Mouse (Mus musculus) megakaryocyte progenitor cell, adult 5-6 weeks (primary cell): ENCODE data around the gene Plscr1. TPM values are rescaled to one million over a fixed set of nuclear protein-coding genes. Genes with fewer than 3 reads are reported as not detected.

ENCODE experiments used
- ATAC-seq: replicated peaks from 2 replicates; pipeline ENCODE4 v1.8.0; 2016; ENCODE audit warnings: mild to moderate bottlenecking, moderate TSS enrichment, inconsistent platforms; ENCODE audit not compliant: poor library complexity
- total RNA-seq, 2 experiments: library from RNA; stranded (forward) in 1 of 2; stranded (reverse) in 1 of 2; fragments of 157-497, 149-512 nt in 1 of 2; fragments of 200-1000 nt in 1 of 2; gene quantifications; 2 replicates each; pipeline versions ENCODE4 v1.2.3 to v1.2.4; 2015 to 2017

Gene Plscr1
- total RNA-seq (2015) = 47.3 and 65.8 TPM in 2 replicates
- 28.2 and 37.0 TPM in 2 replicates for total RNA-seq (2017)

DNA sequence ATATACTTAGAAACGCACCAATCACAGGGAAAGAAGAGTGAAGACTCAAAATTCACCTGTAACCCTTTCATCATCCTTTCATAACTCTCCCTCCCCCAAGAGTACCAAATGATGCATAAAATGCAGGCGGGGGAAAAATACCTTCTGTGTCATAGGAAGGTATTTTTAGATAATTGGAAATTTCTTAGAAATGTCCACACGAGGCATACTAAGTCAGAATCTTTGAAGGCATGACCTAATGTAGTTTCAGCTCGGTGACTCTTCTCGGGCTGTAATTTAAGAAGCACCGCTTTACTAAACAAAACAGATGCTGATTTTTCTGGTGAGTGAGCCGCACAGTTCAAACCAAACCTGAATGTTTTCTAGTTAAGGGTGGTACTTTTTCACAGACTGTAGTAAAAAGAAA is at the start of gene Plscr1:
Gene Plscr1, plus strand, starts transcription at position 304 of the 406 bp plus-strand sequence.
- no peak; the same call in 1 of the 2 replicates for ATAC-seq

DNA sequence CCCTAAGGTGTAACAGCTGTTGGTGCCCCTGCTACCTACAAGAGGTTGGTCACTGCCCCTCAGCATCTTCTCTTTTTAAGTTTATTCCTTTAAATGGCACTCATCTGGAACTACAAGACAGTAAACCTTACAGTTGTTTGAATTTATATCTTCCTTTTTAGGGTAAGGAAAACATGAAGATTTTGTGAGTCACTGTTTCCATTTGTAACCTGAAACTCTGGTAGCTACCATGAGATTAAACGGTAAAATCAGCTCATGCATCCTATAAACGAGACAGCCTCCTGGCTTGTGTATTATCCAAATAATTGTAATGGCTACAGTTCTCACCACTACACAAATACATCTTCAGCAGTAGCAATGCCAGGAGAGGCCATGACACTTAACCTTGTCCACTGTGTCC is 45.2 kb upstream of the Plscr1 start:
- no peak for ATAC-seq

DNA sequence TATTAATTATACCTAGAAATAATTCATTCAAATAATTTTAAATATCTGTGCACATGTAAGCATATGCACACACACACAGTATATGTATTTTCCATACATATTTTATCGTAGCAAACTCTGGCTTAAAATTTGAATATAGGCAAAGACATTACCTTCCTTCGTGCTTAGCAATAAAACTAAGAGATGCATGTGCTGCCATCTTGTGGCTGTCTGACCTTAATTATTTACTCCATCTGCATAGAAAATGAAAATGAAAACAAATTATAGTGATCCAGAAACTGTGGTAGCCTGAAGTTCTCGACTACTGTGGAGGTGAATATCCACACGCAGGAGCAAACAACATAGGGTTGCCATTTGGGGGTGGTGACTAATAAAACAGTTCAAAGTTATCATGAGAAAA is 42.2 kb upstream of the Plscr1 start:
- ATAC-seq = peak; percentile 95

DNA sequence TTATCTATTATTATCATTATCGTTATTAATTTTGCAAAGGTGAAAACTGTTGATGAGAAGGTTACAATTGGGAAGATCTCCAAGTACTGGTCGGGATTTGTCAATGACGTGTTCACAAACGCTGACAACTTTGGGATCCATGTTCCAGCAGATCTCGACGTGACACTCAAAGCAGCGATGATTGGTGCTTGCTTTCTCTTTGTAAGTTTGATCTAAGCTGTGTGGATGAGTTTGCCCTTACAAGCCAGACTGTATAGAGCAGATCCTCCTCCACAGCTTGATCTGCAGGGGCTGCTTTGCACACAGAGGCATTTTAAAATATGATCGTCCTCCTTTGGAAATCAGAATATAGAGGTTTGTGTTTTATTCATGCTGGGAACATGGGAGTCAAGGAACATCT is 41.8 kb upstream of the Plscr1 start:
- no peak for ATAC-seq

DNA sequence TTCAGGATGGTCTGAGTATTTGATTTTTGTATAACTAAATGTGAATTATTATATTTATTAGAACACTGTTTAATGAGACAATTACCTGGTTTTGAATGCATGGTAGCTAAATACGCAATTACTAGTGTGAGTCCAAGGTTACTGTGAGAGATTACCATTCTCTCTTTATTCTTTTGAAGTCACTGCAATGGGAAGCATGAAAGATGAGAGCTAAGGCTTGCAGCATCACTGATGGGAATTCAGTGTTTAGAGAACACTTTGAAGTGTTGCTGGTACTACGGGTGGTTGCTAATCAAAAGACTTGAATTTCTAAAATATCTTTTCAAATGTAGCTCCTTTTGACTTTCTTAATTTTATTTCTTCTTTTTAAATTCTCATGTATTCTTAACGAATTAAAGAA is 39.7 kb upstream of the Plscr1 start:
- ATAC-seq = no peak

DNA sequence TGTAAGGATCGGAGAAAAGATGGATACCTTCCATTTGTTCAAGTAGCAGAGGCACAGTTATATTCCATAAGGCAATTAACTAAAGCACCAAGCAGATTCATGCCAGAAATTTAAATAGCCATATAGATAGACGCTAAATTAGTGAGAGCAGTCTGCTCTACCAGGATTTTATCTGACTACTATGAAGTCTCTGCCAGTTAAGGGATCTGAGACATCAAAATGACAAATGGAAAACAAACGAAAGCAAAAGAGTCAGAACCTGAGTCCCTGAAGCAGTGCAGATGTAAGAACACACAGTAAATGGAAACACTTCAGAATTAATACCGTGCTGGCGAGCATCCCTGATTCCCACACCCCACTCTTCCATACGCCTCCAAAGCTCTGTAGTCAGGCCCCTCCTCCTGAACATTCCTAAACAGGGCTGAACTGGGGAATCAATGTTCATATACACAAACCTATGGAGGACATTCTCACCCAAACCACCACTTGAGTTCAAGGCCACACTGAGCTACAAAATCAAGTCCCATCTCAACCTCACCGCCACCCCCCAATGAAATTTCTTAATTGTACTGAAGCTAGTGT is 39.1 kb upstream of the Plscr1 start:
- ATAC-seq = no peak

DNA sequence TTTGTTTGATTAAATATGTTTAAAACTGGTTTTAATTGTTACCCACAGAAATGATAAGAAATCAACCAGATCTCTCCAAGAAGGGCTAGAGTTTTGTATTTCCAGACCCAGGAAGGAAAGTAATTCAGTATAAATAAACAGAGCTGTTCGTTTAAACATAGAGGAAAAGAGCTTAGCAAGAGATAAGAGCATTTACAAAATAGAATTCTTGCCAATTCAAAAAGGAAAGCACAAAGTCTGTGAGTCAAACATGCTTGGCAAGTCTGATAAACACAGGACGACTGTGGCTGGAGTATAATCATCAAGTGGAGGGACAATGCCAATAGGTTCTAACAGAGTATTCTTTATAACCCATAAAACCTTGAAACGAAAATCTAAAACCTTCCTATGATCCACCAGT is 38.5 kb upstream of the Plscr1 start:
- ATAC-seq = peak; percentile 53

DNA sequence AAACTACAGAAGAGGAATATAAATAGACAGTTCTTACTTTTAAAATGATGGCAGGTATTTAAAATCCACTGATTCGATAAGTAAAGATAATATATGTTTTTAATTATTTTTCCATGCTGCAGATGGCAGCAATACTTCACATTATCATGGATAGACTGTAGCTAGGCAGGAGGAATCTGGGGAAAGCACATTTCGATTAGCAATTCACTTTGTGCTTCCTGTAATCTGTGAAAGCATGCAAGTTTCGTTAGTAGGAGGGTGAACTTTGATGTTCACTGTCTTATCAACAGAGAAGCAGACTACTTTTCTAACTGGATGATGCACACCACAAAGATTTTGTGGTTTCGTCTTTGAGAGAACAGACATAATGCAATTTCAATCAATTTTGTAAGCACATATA is 32.1 kb upstream of the Plscr1 start:
- peak; percentile 90 for ATAC-seq

DNA sequence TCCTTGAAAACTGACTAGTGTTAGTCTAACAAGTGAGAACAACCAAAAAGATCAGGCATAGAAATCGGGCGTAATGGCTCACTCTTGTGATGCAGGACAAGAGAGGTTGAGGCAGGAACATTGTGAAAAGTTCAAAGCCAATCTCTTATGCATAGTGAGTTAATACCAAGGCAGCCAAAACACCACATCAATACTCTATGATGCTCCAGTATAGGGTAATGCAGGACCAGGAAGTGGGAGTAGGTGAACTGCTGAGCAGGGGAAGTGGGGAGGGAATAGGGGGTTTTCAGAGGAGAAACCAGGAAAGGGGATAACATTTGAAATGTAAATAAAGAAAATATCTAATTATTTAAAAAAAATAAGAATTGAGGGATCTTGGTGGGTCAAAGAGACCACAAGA is 31.7 kb upstream of the Plscr1 start:
- peak; percentile 21 for ATAC-seq

DNA sequence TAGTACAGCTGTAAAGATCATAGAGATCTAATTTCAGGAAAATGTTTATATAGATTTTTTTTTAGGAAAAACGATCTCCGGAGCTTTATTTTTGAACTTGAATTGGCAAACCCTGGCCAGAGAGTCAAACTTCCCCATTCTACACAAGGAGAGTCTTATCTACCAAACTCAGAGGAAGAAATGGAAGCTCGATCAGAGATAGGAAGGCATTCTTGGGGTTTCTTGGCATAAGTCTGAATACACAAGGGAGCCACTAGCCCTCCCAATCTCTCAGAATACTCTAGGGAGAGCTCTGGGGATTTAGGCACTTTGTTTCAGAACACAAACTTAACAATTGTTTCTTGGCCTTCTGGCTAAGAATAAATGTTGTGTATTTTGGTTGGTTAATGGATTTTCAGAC is 29.4 kb upstream of the Plscr1 start:
- peak; percentile 32; the same call in 1 of the 2 replicates for ATAC-seq

DNA sequence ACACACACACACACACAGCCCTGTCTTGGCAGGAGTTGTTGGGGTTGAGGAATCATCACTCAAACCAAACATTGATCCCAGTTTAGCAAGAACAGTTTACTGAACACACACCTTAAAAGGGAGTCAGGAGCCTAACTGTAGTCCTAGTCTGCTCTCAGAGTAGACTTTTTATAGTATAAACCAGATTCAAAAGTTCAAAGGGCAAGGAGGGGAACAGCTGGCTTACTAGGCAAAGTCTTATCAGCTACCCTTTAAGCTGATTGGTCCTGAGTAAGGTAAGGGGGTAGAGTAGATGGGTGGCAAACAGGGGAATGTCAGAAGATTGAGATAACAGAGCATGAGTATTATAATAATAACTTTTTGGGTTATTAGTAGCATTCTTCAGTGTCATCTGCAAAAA is 28.1 kb upstream of the Plscr1 start:
- ATAC-seq = no peak

DNA sequence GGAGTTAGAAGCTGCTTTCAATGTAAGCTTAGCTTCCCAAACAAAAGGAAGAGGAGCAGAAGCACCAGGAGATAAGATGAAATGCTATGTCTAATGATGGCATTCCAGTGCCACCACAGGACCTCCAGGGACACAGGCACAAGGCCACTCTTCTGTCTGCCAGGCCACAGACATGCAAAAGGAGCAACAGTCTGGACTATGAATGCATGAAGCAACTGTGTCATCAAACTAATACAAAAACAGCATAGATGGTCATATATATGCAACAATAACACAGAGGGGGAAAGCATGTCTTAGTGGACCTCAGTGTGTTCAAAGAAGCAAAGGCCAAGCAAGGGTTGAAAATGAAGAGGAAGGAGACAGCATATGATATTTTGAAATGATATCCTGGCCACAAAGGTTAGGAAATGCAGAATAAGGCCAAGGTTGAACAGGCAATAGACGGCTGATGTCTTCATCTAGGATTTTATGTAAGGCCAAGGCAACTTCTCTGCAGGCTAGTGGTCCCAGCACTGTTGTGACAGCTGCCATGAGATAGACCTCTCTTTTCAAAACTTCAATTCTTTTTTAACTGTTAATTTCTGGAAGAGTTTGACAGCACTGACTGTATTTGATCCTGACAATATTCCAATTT is 24.8 kb upstream of the Plscr1 start:
- peak; percentile 53 for ATAC-seq

DNA sequence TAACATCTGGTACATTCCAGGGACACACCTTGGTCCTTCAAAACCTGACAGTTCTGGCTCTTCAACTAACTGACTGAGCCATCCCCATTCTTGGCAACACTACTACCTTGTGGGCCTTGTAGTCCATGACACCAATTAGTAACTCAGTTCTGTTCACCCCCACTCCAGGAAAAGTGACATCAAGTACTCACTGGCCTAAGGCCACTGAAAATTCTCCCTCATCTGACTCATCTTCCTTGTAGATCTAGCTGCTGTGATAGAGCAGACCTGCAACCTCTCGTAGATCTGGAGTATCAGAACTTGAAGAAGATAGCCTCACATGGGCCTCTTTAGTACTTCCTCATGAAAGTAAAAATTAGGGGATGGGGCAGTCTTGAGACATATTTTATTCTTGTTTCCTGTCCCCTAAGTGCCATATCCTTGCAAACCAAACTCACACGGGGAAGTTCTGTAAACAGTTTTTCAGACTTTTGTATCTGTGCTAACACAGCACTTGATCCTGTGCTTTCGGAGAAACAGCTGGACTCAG is 23.4 kb upstream of the Plscr1 start:
- ATAC-seq = peak; percentile 24

DNA sequence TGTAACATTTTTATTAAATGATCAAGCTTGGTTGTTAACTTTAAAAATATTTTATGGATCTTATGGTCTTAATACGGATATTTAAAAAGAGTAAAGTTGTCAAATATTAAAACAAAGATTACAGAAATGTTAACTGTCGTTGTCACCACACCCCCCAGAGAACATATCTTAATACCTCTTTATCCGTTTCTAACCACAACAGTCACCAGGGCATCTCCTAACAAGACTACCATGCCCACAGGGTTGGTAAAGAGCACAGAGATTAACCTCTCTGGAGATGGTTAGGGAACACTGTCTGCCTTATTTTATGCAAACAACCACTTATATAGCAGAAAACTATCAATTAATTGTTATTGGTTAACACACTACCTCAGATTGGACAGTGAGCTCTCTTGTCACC is 22.8 kb upstream of the Plscr1 start:
- peak; percentile 65 for ATAC-seq

DNA sequence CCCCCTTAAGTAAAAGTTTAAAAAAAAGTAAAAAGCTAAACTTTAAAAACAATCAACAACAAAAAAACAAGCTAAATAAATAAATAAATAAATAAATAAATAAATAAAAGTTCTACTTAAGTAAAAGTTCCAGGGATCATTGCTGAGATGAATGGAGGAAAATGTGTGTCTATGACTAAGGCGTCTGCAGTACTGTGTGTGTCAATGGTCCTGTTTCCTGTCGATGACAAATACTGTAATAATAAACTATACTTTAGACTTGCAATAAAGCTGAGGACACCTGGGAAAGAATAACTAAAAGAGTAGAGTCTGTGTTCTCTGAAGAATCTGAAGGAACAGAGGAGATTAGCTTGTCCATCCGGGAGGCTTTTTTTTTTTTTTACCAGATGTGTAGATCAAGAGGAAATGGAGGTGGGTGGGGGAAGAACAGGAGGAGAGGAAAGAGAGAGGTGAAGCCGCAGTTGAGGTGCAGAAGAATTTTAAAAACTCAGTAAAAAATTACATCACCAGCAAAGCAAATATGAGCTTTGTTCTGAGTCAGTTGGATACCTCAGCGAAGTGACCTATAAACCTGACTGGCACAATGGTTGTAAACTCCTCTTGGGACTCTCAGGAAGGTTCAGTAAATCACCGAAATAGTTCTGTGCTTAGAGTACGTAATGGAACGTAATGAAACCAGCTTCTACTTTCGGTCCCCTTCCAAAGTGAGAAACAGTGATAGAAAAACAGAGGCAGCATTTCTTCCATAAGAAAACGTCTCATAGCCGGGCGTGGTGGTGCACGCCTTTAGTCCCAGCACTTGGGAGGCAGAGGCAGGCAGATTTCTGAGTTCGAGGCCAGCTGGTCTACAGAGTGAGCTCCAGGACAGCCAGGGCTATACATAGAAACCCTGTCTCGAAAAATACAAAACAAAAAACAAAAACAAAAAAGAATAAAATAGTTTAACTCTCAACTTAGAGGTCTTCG is 20.4 kb upstream of the Plscr1 start:
- no peak for ATAC-seq

DNA sequence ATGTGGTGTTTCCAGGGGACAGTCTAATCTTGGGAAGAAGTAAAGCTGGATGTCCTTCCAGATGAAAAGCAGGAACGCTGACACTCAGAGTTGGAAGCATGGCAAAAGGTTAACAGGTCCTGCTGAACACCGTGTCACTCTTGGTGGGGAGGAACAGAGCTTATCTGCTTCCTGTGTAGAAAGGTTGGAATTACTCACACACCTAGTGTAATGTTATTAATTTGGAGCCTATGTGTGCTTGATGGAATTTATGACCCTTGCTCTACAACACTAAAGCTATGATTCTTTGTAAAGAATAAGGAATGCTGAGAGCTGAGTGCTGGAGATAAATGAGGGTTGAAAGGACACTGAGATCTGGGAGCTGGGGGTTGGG is 19.7 kb upstream of the Plscr1 start:
- ATAC-seq = no peak

DNA sequence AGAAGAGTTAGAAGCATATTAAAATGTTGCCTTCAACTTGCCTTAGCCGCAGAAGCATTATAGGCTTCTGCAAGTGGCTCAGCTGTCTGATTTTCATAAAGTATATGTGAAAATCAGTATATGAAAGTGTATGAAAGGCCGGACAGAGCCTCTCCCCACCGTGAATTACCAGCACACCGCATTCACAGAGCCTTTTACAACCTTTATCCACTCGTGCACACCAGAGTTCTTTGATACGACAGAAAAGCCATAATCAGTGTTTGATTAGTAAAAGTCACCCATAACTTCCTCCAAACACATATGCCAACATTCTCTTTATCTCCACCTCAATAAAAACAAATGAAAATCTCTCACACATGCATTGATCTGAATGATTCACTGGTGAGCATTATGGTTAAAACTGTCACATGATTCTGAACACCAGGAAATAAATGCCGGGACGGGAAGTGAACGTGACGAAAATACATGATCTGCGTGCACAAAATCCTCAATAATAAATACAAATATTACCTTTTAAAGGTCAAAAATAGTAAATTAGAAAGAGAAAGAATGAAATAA is 14.6 kb upstream of the Plscr1 start:
- ATAC-seq = no peak

DNA sequence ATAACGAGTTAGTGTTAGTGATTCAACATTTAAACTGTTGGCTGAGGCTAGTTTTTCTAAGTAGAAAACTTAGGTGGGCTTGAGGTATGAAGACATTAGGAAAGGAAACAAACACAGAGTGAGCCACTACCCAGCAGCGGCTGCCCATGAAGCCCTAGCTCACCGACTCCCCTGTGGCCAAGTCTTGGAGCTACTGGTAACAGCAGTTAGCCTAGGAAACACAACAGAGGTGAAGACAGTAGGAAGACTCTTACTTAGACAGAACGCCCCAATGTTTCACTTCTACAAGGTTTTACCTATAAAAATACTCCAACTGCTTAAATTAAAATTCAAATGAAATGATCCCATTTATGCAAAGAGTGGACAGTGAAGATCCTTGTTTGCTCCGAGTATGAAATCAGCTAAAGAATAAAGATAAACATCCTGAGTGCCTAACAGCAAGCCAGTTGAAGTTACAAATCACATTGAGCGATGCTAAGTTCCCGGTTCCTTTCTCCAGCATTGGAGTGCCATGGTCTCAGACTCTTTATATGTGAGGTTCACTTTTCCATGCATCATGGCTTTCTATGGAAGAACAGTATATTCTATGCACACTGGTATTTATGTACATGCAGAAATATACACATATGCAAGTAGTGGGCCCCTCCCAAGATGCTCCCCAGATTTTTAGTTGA is 640 bp upstream of the Plscr1 start:
- no peak for ATAC-seq

DNA sequence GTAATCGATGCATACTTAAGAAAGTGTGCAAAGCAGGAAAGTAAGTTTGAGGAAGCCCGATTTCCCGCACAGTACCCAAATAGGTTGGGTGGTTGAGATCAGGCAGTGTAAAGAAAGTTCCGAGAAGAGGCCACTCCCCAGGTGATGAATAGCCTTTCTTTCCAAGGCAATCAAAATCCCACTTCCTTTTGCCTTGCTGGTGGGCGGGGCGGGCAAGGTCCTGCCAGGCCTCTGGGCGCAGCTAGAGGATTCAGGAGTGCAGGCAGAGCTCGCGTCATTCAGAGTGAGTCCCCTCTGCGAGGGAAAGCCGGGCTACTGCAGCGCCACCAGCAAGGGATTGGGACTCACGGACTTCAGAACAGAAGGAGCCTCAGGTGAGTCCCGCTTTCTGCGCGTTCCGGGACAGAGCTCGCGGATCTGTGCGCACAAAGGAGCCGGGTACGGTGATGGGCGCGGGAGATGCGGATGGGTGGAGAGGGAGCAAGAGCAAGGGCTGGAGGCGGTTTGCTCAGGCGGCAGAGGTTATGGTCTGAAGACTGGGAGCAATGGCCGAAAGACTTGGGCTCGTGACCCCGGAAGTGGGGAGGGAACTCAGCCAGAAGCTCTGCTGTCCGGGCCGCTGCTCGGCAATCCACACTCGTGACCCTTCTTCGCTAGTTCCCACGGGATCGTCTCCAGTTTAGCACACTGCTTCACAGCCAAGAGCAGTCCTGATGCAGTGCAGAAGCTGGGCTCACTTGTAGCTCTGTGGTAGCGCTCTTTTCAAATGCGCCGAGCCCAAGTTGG is 630 bp downstream of the Plscr1 start:
- ATAC-seq = peak; percentile 78

DNA sequence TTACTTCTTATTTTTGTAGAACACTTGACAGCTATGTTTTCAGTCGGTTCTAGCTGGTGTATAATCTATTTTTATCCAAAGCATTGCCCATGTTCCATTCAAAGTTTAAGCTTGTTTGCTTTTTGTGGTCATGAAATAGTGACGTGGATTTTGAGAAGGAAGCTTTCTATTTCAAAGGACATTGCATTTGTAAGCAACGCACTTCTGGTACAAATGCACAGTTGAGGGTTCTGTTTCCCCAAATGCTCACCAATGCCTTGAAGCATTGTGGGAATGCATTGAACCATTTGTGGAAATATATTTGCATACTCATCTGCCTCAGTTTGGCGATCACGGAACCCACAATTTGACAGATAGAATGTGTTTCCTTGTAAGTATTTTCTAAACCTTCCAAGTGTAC is 3.2 kb downstream of the Plscr1 start:
- no peak for ATAC-seq
